Mouse (Mus musculus): Measurements from ENCODE around the gene Frmd4a. TPM values are rescaled to one million over a fixed set of nuclear protein-coding genes. Genes with fewer than 3 reads are reported as not detected.
A peak's percentile ranks its signal among the peaks of the same experiment; 100 is the strongest.

Frmd4a gene
- total RNA-seq (2021): 10 to 100 TPM; 86.4 to 94.1 TPM
- long read RNA-seq, experiment 1, full-length matches to known transcripts: 6 of 34 reads
- long read RNA-seq, experiment 1, partial matches to known transcripts: 26 of 34 reads
- long read RNA-seq, experiment 1, other reads (novel, unspliced or antisense): 2 of 34 reads
- long read RNA-seq, experiment 2, partial matches to known transcripts: 11 of 15 reads
- long read RNA-seq, experiment 2, other reads (novel, unspliced or antisense): 3 of 15 reads

- DNase-seq (ENCODE audit: low spot score in 2 of 2): peak; percentile 56 to 63
- intact Hi-C loops (cut with DNase I): loop anchor here (5.0 kb wide), 1 partner anchor 60 kb away; no protein-coding TSS in a partner anchor
Measured at GRCm38 (mm10) chr2:4017528-4018288, at the start of gene Frmd4a. Frmd4a (plus strand) TSS chr2:4017717.

GRCm38 (mm10) chr2:3988876-3989275 is 28.6 kb upstream of the Frmd4a start:
- no peak for DNase-seq (ENCODE audit: low spot score in 2 of 2)
- intact Hi-C loops (cut with DNase I): no loop called here

- intact Hi-C loops (cut with DNase I): no loop called here
- no peak for DNase-seq (ENCODE audit: low spot score in 2 of 2)
Measured at GRCm38 (mm10) chr2:3990431-3990830, 27.1 kb upstream of the Frmd4a start.

GRCm38 (mm10) chr2:4018431-4018876 is 937 bp downstream of the Frmd4a start:
- peak; percentile 43 to 66 for DNase-seq (ENCODE audit: low spot score in 2 of 2)
- intact Hi-C loops (cut with DNase I): loop anchor here (5.0 kb wide), 1 partner anchor 61 kb away; no protein-coding TSS in a partner anchor

GRCm38 (mm10) chr2:4018909-4019308 is 1.4 kb downstream of the Frmd4a start:
- intact Hi-C loops (cut with DNase I): loop anchor here (5.0 kb wide), 1 partner anchor 62 kb away; no protein-coding TSS in a partner anchor
- DNase-seq (ENCODE audit: low spot score in 2 of 2): no peak

GRCm38 (mm10) chr2:4024927-4025326 is 7.4 kb downstream of the Frmd4a start:
- DNase-seq (ENCODE audit: low spot score in 2 of 2): no peak
- intact Hi-C loops (cut with DNase I): loop anchor here (5.0 kb wide), 1 partner anchor 208 kb away; no protein-coding TSS in a partner anchor

GRCm38 (mm10) chr2:4029031-4029747 is 11.7 kb downstream of the Frmd4a start:
- no peak for DNase-seq (ENCODE audit: low spot score in 2 of 2)
- intact Hi-C loops (cut with DNase I): no loop called here

- peak; percentile 22 to 46 for DNase-seq (ENCODE audit: low spot score in 2 of 2)
- intact Hi-C loops (cut with DNase I): loop anchor here (5.0 to 10.0 kb wide), 2 partner anchors 101 to 459 kb away; no protein-coding TSS in a partner anchor
Measured at GRCm38 (mm10) chr2:4036153-4036589, 18.7 kb downstream of the Frmd4a start.

GRCm38 (mm10) chr2:4036651-4037117 is 19.2 kb downstream of the Frmd4a start:
- DNase-seq (ENCODE audit: low spot score in 2 of 2): peak; percentile 23 to 58
- intact Hi-C loops (cut with DNase I): loop anchor here (5.0 to 10.0 kb wide), 2 partner anchors 101 to 458 kb away; no protein-coding TSS in a partner anchor

GRCm38 (mm10) chr2:4042009-4042408 is 24.5 kb downstream of the Frmd4a start:
- intact Hi-C loops (cut with DNase I): no loop called here
- no peak for DNase-seq (ENCODE audit: low spot score in 2 of 2)

GRCm38 (mm10) chr2:4055481-4055880 is 38.0 kb downstream of the Frmd4a start:
- no peak for DNase-seq (ENCODE audit: low spot score in 2 of 2)
- intact Hi-C loops (cut with DNase I): no loop called here

GRCm38 (mm10) chr2:4060675-4061074 is 43.2 kb downstream of the Frmd4a start:
- intact Hi-C loops (cut with DNase I): no loop called here
- DNase-seq (ENCODE audit: low spot score in 2 of 2): peak; percentile 41 to 56

- DNase-seq (ENCODE audit: low spot score in 2 of 2): peak in 1 of 2 experiments; percentile 20
- intact Hi-C loops (cut with DNase I): no loop called here
Measured at GRCm38 (mm10) chr2:4071831-4072230, 54.3 kb downstream of the Frmd4a start.

GRCm38 (mm10) chr2:4083877-4084276 is 66.4 kb downstream of the Frmd4a start:
- intact Hi-C loops (cut with DNase I): no loop called here
- no peak for DNase-seq (ENCODE audit: low spot score in 2 of 2)

- no peak for DNase-seq (ENCODE audit: low spot score in 2 of 2)
- intact Hi-C loops (cut with DNase I): no loop called here
Measured at GRCm38 (mm10) chr2:4097601-4098000, 80.1 kb downstream of the Frmd4a start.

GRCm38 (mm10) chr2:4098948-4099776 is 81.6 kb downstream of the Frmd4a start:
- DNase-seq (ENCODE audit: low spot score in 2 of 2): peak; percentile 50 to 73
- intact Hi-C loops (cut with DNase I): no loop called here

- intact Hi-C loops (cut with DNase I): no loop called here
Measured at GRCm38 (mm10) chr2:4099777-4100104, 82.2 kb downstream of the Frmd4a start.

GRCm38 (mm10) chr2:4101370-4101769 is 83.9 kb downstream of the Frmd4a start:
- intact Hi-C loops (cut with DNase I): no loop called here
- DNase-seq (ENCODE audit: low spot score in 2 of 2): peak; percentile 61 to 71

More at GRCm38 (mm10) chr2:4099777-4100104, 82.2 kb downstream of the Frmd4a start:
- DNase-seq (ENCODE audit: low spot score in 2 of 2): no peak

Measured in left cerebral cortex, postnatal 14 days (tissue).